Mouse (Mus musculus) lung, embryonic 15.5 days (tissue): ENCODE results near the gene Mitf. TPM values are rescaled to one million over a fixed set of nuclear protein-coding genes. Genes with fewer than 3 reads are reported as not detected.

Source experiments
- ATAC-seq: fragments of 200-750 bp; cut with Nextera tagmentation; 2 replicates; pipeline ENCODE4 v1.8.0; 2017; ENCODE audit warnings: moderate number of reproducible peaks, borderline replicate concordance; ENCODE audit not compliant: low FRiP score, low TSS enrichment; ENCODE audit errors: extremely low read depth
- H3K27ac ChIP-seq: fragments of 300-500 bp; sonication (generic); 2 replicates; pipeline ENCODE4 v1.5.1; 2015; ENCODE audit warnings: moderate library complexity, mild to moderate bottlenecking, inconsistent platforms
- H3K27me3 ChIP-seq: fragments of 300-500 bp; sonication (generic); 2 replicates; pipeline ENCODE4 v1.6.1; 2015; ENCODE audit warnings: inconsistent platforms
- H3K36me3 ChIP-seq: fragments of 300-500 bp; sonication (generic); 2 replicates; pipeline ENCODE4 v1.6.1; 2015; ENCODE audit warnings: inconsistent platforms
- H3K4me1 ChIP-seq: fragments of 300-500 bp; sonication (generic); 2 replicates; pipeline ENCODE4 v1.6.1; 2015; ENCODE audit warnings: inconsistent platforms
- H3K4me2 ChIP-seq: fragments of 300-500 bp; sonication (generic); 2 replicates; pipeline ENCODE4 v1.6.1; 2015; ENCODE audit warnings: inconsistent platforms, mild to moderate bottlenecking, moderate library complexity
- H3K4me3 ChIP-seq: fragments of 300-500 bp; sonication (generic); 2 replicates; pipeline ENCODE4 v1.5.1; 2015; ENCODE audit warnings: mild to moderate bottlenecking, inconsistent platforms
- H3K9ac ChIP-seq: fragments of 300-500 bp; sonication (generic); 2 replicates; pipeline ENCODE4 v1.6.1; 2015; ENCODE audit warnings: inconsistent platforms
- H3K9me3 ChIP-seq: fragments of 300-500 bp; sonication (generic); 2 replicates; pipeline ENCODE4 v1.6.1; 2016; ENCODE audit warnings: inconsistent platforms
- WGBS: fragments of 180-500 bp; shearing (Covaris S2); methylation state at CpG from one replicate; pipeline ENCODE4 v1.1.7; 2015; 5-methylcytosine and 5-hydroxymethylcytosine counted together
- polyA plus RNA-seq: library from polyadenylated mRNA; unstranded; fragments of >200 nt; fragmentation: Nextera tagmentation; extraction: Ambion mirVana; gene quantifications from 2 replicates; pipeline ENCODE4 v1.2.1, GENCODE M21; 2015

Mitf gene
- polyA plus RNA-seq, 1 experiment from 2014 or later, result 1.9 TPM

DNA sequence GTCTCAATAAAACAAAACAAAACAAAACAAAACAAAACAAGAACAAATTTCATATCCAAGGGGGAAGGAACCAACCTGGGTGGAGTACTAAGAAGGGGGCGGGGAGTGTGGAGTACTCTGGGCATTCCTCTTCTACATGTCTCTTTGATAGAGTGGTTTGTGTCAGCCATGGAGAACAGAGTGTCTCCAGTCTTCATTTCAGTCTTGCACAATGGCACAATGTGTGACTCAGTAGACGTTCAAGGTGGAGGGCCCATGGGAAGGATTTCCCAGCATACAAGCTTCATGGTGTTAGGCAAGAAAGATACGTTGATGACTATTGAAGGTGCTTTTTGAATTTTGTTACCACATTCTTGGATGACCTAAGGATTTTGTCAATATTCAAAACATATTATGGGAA, 117.4 kb downstream of the Mitf start:
- no peaks in the 10 kb centered on the region for H3K9me3 ChIP-seq
- no peaks in the 10 kb centered on the region for H3K27me3 ChIP-seq
- 0 out of 2 replicates have a peak, but pooled peaks cover 2% of the 10 kb centered on the region for H3K4me1 ChIP-seq
- no peak overlapping the region for H3K4me2 ChIP-seq
- no peak for ATAC-seq
- no peaks in the 10 kb centered on the region for H3K36me3 ChIP-seq
- no peak overlapping the region for H3K27ac ChIP-seq
- 85% methylated on average over 3 of the region's 3 CpGs for WGBS
- no peak overlapping the region for H3K4me3 ChIP-seq
- no peak overlapping the region for H3K9ac ChIP-seq

DNA sequence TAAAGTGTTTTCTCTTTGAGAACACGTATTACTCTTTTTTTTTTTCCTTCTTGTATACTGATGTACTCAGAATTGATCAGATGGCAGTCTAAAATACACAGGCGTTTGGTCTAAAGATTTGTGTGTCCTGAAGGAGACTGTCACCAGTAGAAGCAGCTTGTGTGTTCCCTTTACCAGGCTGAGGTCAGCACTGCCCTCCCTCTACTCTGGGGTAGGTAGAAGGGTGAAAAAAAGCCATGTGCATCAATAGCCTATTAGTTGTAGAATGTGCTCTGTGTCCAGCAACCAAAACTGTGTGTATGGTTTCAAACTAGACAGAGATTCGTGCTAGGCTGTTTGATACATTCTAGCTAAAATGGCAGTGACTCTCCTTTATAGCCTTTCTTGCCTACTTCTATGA, 122.2 kb downstream of the Mitf start:
- Histone ChIP-seq H3K4me3 (no peak overlapping the region), H3K27me3 (no peaks in the 10 kb centered on the region), H3K4me1 (peaks cover 11% of the 10 kb centered on the region; the same call in 1 of the 2 replicates), H3K27ac (no peak overlapping the region; the same call in 1 of the 2 replicates), H3K9me3 (no peaks in the 10 kb centered on the region), H3K9ac (no peak overlapping the region), H3K36me3 (no peaks in the 10 kb centered on the region), H3K4me2 (no peak overlapping the region)
- WGBS, result 52% methylated on average over 3 of the region's 3 CpGs
- ATAC-seq, result no peak

DNA sequence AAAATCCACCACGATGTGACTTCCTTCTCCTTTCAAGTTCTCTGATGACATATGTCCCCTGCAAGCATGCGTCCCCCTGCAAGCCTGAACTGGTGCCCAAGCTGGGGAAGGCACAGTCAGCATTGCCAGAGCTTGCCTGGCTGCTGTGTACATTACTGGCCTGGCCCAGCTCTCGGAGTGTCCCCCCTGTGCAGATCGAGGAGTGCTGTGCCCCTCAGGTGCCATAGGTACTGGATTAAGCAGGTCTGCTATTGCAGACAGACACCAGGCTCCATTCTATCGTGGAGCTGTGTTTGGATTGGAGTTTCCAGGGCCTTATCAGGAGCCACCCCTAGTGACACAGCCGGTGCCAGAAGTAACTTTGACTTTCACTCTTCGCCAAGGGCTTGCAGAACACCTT, 122.6 kb downstream of the Mitf start:
- Histone ChIP-seq H3K36me3 (no peaks in the 10 kb centered on the region), H3K9ac (no peak overlapping the region), H3K4me2 (peak overlapping the region; percentile 27; the same call in 1 of the 2 replicates), H3K4me1 (peaks cover 11% of the 10 kb centered on the region; the same call in 1 of the 2 replicates), H3K27ac (no peak overlapping the region; the same call in 1 of the 2 replicates), H3K4me3 (no peak overlapping the region), H3K9me3 (no peaks in the 10 kb centered on the region), H3K27me3 (no peaks in the 10 kb centered on the region)
- no peak for ATAC-seq
- 34% methylated on average over 7 of the region's 7 CpGs for WGBS

DNA sequence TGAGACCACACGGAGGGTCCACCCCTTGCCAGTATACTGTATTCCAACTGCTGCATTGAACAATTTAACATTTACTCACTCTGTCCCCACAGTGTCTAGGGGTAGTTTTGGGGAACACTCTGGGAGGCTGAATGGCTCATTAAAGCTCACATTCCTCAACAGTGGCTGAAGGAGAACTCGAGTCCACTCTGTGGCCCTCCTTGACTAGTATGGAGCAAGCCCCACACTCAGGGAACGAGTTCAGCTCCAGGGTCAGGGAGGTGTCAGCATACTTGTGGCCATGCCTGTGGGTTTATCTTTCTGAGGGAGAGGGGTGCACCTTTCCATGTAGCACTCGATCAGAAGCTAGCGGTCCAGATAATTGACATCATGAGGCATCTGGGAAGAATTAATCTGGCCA, 130.3 kb downstream of the Mitf start:
- no peak overlapping the region for H3K9ac ChIP-seq
- no peaks in the 10 kb centered on the region for H3K27me3 ChIP-seq
- no peak for ATAC-seq
- WGBS, result 75% methylated on average over 5 of the region's 5 CpGs
- no peaks in the 10 kb centered on the region for H3K36me3 ChIP-seq
- no peak overlapping the region for H3K4me2 ChIP-seq
- H3K4me3 ChIP-seq, result no peak overlapping the region
- H3K9me3 ChIP-seq, result no peaks in the 10 kb centered on the region
- H3K27ac ChIP-seq, result no peak overlapping the region
- no peaks in the 10 kb centered on the region for H3K4me1 ChIP-seq

DNA sequence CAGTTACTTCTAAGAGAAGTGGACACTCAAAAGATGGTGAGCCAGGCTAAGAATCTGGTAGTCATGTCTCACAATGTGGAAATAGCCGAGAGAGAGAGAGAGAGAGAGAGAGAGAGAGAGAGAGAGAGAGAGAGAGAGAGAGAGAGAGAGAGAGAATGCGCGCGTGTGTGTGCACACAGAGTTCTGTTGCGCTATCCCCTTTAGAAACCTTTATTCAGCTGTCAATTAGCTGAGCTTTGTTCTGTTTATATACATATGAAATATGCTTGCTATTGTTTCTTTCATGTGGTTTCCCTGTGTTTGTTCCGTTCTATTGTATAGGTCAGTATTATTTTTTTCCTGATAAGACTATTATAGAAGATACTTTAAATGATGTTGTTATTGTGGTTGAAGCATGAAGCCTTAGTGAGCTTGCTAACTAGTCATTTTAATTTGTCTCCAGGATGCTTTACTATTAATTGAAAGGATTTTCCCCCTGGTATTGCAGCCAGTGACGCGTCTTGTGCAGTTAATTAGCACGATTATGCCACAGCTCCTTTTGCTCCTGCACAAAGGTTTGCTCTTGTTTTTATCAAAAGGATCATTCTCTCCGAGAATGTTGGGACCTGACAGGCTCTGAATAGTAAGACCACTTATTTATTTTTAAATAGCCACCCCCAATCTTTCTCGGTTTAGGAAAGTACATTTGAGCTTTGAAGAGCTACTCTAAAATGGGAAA, 131.2 kb downstream of the Mitf start:
- no peaks in the 10 kb centered on the region for H3K27me3 ChIP-seq
- no peak for ATAC-seq
- no peaks in the 10 kb centered on the region for H3K4me1 ChIP-seq
- no peak overlapping the region for H3K4me3 ChIP-seq
- no peaks in the 10 kb centered on the region for H3K9me3 ChIP-seq
- 59% methylated on average over 11 of the region's 11 CpGs for WGBS
- no peak overlapping the region for H3K4me2 ChIP-seq
- no peaks in the 10 kb centered on the region for H3K36me3 ChIP-seq
- no peak overlapping the region for H3K27ac ChIP-seq
- H3K9ac ChIP-seq, result no peak overlapping the region

DNA sequence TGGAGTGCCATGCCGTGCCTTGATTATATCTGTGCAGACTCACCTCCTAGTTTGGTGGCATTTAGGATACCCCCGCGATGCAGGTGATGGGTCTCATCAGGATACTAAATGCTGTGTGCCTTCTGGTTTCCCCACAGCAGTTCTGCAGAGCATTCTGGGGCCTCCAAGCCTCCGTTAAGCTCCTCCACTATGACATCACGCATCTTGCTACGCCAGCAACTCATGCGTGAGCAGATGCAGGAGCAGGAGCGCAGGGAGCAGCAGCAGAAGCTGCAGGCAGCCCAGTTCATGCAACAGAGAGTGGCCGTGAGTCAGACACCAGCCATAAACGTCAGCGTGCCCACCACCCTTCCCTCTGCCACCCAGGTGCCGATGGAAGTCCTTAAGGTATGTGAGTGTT, 134.1 kb downstream of the Mitf start:
- Histone ChIP-seq H3K4me1 (no peaks in the 10 kb centered on the region), H3K36me3 (no peaks in the 10 kb centered on the region), H3K27me3 (no peaks in the 10 kb centered on the region), H3K9me3 (no peaks in the 10 kb centered on the region), H3K4me3 (no peak overlapping the region), H3K9ac (no peak overlapping the region), H3K4me2 (no peak overlapping the region), H3K27ac (no peak overlapping the region)
- 87% methylated on average over 12 of the region's 12 CpGs for WGBS
- ATAC-seq, result no peak

DNA sequence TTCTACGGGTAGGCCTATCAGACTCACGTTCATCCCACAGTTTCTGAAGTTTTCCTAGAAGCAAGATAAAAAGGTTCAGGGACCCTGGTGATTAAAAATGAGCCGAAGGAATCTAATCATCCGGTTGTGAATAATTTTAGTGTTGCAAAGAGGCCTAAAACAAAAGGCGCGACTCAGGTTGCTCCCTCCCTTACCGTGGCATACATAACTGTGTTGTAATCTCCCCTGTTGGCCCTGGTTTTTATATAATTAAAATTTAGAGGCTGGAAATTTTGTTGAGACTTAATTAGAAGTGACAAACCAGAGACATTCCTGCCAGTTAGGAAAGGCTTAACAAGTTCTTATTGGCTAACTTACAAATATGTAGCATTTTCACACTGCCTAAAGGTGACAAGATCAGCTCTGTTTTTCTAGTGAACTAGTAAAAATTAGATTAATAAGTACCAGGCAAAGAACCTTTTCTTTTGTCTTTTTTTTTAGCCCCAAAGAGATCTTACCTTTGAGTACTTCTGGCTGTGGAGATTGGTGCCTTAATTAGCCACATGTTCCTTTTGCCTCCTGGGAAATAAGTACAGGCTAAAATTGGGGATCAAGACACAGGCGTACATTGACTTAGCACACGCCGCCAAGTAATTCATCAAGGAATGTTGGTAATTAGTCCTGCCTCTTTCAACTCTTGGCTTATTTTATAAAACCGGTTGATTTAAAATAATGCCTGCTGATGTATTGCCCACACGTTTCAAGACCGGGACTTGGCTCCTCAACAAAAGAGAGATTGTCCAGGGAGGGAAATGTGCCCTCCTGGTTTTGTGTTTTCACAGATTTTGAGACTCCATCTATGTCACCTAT, 143.4 kb downstream of the Mitf start:
- Histone ChIP-seq H3K9me3 (no peaks in the 10 kb centered on the region), H3K27me3 (no peaks in the 10 kb centered on the region), H3K4me3 (no peak overlapping the region), H3K36me3 (no peaks in the 10 kb centered on the region), H3K9ac (no peak overlapping the region), H3K4me1 (no peaks in the 10 kb centered on the region), H3K27ac (no peak overlapping the region), H3K4me2 (no peak overlapping the region)
- WGBS, result 76% methylated on average over 13 of the region's 13 CpGs
- no peak for ATAC-seq

DNA sequence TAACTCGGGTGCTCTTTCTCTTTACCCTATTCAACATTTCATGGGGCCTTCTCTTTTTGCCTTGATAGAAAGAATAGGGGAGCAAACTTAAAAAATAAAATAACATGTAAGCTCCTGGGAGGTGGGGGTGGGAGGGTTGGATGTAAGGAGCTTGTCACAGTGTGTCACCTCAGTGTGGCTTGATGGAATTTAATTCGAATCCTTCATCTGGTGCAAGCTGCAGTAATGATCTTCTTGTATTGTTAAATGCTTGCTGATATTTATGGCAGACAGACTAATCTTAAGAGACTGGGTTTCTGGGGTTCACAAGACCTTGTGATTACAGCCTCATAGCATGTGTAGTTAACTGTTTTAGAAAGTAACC, 144.0 kb downstream of the Mitf start:
- no peaks in the 10 kb centered on the region for H3K36me3 ChIP-seq
- WGBS, result 78% methylated on average over 2 of the region's 2 CpGs
- no peak overlapping the region for H3K4me2 ChIP-seq
- H3K9ac ChIP-seq, result no peak overlapping the region
- H3K27ac ChIP-seq, result no peak overlapping the region
- H3K4me1 ChIP-seq, result no peaks in the 10 kb centered on the region
- H3K27me3 ChIP-seq, result no peaks in the 10 kb centered on the region
- no peak for ATAC-seq
- H3K4me3 ChIP-seq, result no peak overlapping the region
- H3K9me3 ChIP-seq, result no peaks in the 10 kb centered on the region

DNA sequence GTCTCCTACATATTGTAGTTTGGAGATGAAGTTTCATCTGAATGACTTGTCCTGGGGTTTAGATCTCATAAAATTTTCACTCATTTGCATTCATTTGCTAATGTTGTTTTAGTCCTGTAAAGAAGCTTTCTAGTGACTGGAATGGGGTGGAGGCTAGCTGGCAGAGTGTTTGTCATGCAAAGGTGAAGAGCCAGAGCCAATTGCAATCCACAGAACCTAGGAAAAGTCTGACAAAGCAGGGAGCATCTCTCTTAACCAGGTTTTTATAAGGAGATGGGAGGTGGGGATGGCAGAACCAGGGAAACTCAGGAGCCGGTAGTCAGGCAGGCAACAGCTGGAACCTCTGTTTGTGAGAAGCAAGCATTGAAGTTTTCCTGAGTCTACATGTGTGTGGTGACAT, 144.9 kb downstream of the Mitf start:
- ATAC-seq, result no peak
- no peak overlapping the region for H3K9ac ChIP-seq
- no peaks in the 10 kb centered on the region for H3K27me3 ChIP-seq
- 76% methylated on average over 1 of the region's 1 CpGs for WGBS
- no peaks in the 10 kb centered on the region for H3K4me1 ChIP-seq
- H3K4me2 ChIP-seq, result no peak overlapping the region
- no peak overlapping the region for H3K27ac ChIP-seq
- H3K9me3 ChIP-seq, result no peaks in the 10 kb centered on the region
- no peaks in the 10 kb centered on the region for H3K36me3 ChIP-seq
- H3K4me3 ChIP-seq, result no peak overlapping the region

DNA sequence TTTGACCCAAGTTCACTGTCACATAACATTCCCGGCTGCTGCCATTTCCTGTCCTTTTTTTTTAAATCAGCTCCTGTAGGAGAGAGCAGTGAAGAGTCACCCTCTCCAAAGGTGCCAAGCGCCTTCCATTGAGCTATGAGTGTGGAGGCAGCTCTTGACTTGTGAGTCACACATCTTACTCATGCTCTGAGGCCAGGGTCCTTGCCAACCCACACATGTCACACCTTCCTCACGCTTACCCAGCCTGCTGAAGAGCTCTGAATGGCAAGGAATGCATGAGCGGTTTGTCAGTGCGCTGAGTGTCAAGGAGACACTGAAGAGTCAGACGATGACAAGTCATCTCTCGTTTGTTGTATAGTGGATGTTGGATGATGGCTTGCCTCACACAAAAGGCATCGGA, 146.0 kb downstream of the Mitf start:
- no peak overlapping the region for H3K27ac ChIP-seq
- no peak overlapping the region for H3K9ac ChIP-seq
- no peak overlapping the region for H3K4me3 ChIP-seq
- H3K27me3 ChIP-seq, result no peaks in the 10 kb centered on the region
- no peak overlapping the region for H3K4me2 ChIP-seq
- no peaks in the 10 kb centered on the region for H3K4me1 ChIP-seq
- no peak for ATAC-seq
- 67% methylated on average over 8 of the region's 8 CpGs for WGBS
- no peaks in the 10 kb centered on the region for H3K9me3 ChIP-seq
- H3K36me3 ChIP-seq, result no peaks in the 10 kb centered on the region

DNA sequence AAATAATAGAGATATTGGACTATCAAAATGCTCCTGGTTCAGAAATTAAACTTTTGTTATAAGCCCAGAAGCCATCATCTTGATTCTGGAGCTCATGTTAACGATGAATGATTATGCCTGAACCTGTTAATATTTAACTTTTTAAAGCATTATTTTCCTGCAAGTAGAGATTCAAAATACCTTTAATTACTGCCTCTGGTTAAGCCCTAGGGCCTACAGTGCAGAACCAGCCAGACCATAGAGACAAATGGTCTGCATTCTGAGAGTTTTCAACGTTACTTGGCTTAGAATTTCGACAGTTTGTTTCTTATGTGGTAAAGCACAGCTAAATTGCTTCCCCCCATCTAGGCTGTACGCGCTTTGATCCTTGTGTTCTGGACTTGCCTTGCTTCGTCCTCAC, 149.3 kb downstream of the Mitf start:
- Histone ChIP-seq H3K36me3 (no peaks in the 10 kb centered on the region), H3K27me3 (no peaks in the 10 kb centered on the region), H3K4me3 (no peak overlapping the region), H3K9me3 (no peaks in the 10 kb centered on the region), H3K4me1 (no peaks in the 10 kb centered on the region), H3K27ac (no peak overlapping the region), H3K9ac (no peak overlapping the region), H3K4me2 (no peak overlapping the region)
- 81% methylated on average over 6 of the region's 6 CpGs for WGBS
- ATAC-seq, result no peak

DNA sequence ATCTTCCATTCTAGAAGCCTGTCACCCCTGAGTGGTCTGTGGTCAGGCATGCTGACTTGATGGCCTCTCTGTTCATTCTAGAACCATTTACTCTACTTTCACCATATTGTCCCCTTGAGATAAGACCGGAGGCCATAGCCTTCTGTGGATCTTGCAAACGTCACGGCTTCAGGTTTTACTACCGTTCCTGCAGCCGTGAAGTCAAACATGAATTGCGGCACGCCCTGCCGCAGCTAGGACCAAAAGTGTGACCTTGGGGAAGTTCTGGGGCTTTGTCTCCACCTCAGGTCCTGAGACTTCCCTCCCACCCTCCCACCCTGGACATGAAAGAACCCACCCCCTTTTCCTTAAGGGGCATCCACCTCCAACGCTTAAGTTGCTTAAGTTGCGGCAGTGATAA, 149.8 kb downstream of the Mitf start:
- no peak overlapping the region for H3K4me2 ChIP-seq
- H3K27ac ChIP-seq, result no peak overlapping the region

More for the DNA sequence above, 149.8 kb downstream of the Mitf start:
- no peak overlapping the region for H3K9ac ChIP-seq
- no peaks in the 10 kb centered on the region for H3K9me3 ChIP-seq
- no peak overlapping the region for H3K4me3 ChIP-seq
- no peaks in the 10 kb centered on the region for H3K36me3 ChIP-seq
- no peak for ATAC-seq
- no peaks in the 10 kb centered on the region for H3K4me1 ChIP-seq
- 78% methylated on average over 10 of the region's 10 CpGs for WGBS
- no peaks in the 10 kb centered on the region for H3K27me3 ChIP-seq
